Mouse (Mus musculus): Measurements from ENCODE around the gene F2r.

DNA sequence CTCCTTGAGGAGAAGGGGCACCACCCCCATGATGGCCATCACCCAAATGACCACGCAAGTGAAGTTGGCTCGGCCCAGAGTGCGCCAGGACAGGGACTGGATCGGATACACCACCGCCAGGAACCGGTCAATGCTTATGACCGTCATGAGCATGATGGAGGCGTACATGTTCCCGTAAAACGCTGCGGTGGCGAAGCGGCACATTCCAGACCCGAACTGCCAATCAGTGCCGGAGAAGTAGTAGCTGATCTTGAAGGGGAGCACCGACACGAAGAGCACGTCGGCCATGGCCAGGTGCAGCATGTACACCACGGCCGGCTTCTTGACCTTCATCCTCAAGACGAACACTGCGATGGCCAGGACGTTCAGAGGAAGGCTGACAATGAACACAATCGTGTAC, 14.0 kb downstream of the F2r start:
- TF ChIP-seq CTCF (IDR thresholded peaks at IDR 0.05), result no peak
- TF ChIP-seq EP300 (IDR thresholded peaks at IDR 0.05), result no peak

Measured in lung, postnatal 0 days (tissue).